Mouse (Mus musculus): ENCODE results near the gene Adgrl2. TPM values are rescaled to one million over a fixed set of nuclear protein-coding genes. Genes with fewer than 3 reads are reported as not detected.

Gene Adgrl2
- total RNA-seq, 1 experiment: 36.6 TPM

GRCm38 (mm10) chr3:148838835-148839296, 151.5 kb downstream of the Adgrl2 start:
- Histone ChIP-seq H3K27ac (ENCODE audit: insufficient read depth, low read depth, low read length, poor library complexity, severe bottlenecking) (no peak overlapping the region), H3K4me3 (ENCODE audit: insufficient read depth in 1 of 2, low read depth in 1 of 2, low read length in 2 of 2, poor library complexity in 1 of 2, severe bottlenecking in 1 of 2) (no peak overlapping the region), H3K9me3 (ENCODE audit: control insufficient read depth, insufficient read depth, low read depth, low read length) (no peaks in the 10 kb centered on the region), H3K9ac (ENCODE audit: insufficient read depth, low read depth, low read length, poor library complexity, severe bottlenecking) (no peak overlapping the region), H3K36me3 (ENCODE audit: control insufficient read depth, insufficient read depth, low read length, poor library complexity, severe bottlenecking) (peaks cover 10% of the 10 kb centered on the region), H3K4me1 (ENCODE audit: control insufficient read depth in 2 of 2, insufficient read depth in 2 of 2, low read length in 2 of 2, poor library complexity in 1 of 2) (no peaks in the 10 kb centered on the region)
- in situ Hi-C loops (cut with MboI; ENCODE audit: low sequenced_read_pairs in 2 of 2, unreplicated experiment in 2 of 2): no loop called here
- no peak for DNase-seq (ENCODE audit: low read depth, low spot score)
- TF ChIP-seq ZNF384 (IDR thresholded peaks at IDR 0.05; ENCODE audit: low read depth, low read length): no peak
- TF ChIP-seq HCFC1 (IDR thresholded peaks at IDR 0.05; ENCODE audit: borderline replicate concordance, insufficient read depth, low read length): no peak
- TF ChIP-seq CHD2 (IDR thresholded peaks at IDR 0.05; ENCODE audit: low read depth, low read length): no peak
- TF ChIP-seq MAFK (IDR thresholded peaks at IDR 0.05; ENCODE audit: insufficient read depth, low read depth, low read length): no peak
- no peak for TF ChIP-seq ZC3H11A (IDR thresholded peaks at IDR 0.05; ENCODE audit: borderline replicate concordance, low read depth, low read length)

- Histone ChIP-seq H3K4me3 (ENCODE audit: insufficient read depth in 1 of 2, low read depth in 1 of 2, low read length in 2 of 2, poor library complexity in 1 of 2, severe bottlenecking in 1 of 2) (no peak overlapping the region), H3K9me3 (ENCODE audit: control insufficient read depth, insufficient read depth, low read depth, low read length) (no peaks in the 10 kb centered on the region), H3K9ac (ENCODE audit: insufficient read depth, low read depth, low read length, poor library complexity, severe bottlenecking) (no peak overlapping the region), H3K4me1 (ENCODE audit: control insufficient read depth in 2 of 2, insufficient read depth in 2 of 2, low read length in 2 of 2, poor library complexity in 1 of 2) (no peaks in the 10 kb centered on the region), H3K36me3 (ENCODE audit: control insufficient read depth, insufficient read depth, low read length, poor library complexity, severe bottlenecking) (peaks cover 10% of the 10 kb centered on the region), H3K27ac (ENCODE audit: insufficient read depth, low read depth, low read length, poor library complexity, severe bottlenecking) (no peak overlapping the region)
- TF ChIP-seq CHD2 (IDR thresholded peaks at IDR 0.05; ENCODE audit: low read depth, low read length) (no peak), MAFK (IDR thresholded peaks at IDR 0.05; ENCODE audit: insufficient read depth, low read depth, low read length) (peak; percentile 58; the same call in 1 of the 2 replicates)
- in situ Hi-C loops (cut with MboI; ENCODE audit: low sequenced_read_pairs in 2 of 2, unreplicated experiment in 2 of 2): no loop called here
- DNase-seq (ENCODE audit: low read depth, low spot score): no peak
These were observed 152.1 kb downstream of the Adgrl2 start for GRCm38 (mm10) chr3:148838095-148838834.

- in situ Hi-C loops (cut with MboI; ENCODE audit: low sequenced_read_pairs in 2 of 2, unreplicated experiment in 2 of 2): no loop called here
- H3K9ac ChIP-seq (ENCODE audit: insufficient read depth, low read depth, low read length, poor library complexity, severe bottlenecking): no peak overlapping the region
- H3K27ac ChIP-seq (ENCODE audit: insufficient read depth, low read depth, low read length, poor library complexity, severe bottlenecking): no peak overlapping the region
- TF ChIP-seq ZNF384 (IDR thresholded peaks at IDR 0.05; ENCODE audit: low read depth, low read length) (no peak), MAFK (IDR thresholded peaks at IDR 0.05; ENCODE audit: insufficient read depth, low read depth, low read length) (no peak), CHD2 (IDR thresholded peaks at IDR 0.05; ENCODE audit: low read depth, low read length) (no peak), HCFC1 (IDR thresholded peaks at IDR 0.05; ENCODE audit: borderline replicate concordance, insufficient read depth, low read length) (no peak), ZC3H11A (IDR thresholded peaks at IDR 0.05; ENCODE audit: borderline replicate concordance, low read depth, low read length) (no peak)
- H3K4me1 ChIP-seq (ENCODE audit: control insufficient read depth in 2 of 2, insufficient read depth in 2 of 2, low read length in 2 of 2, poor library complexity in 1 of 2): no peaks in the 10 kb centered on the region
- no peaks in the 10 kb centered on the region for H3K9me3 ChIP-seq (ENCODE audit: control insufficient read depth, insufficient read depth, low read depth, low read length)
- H3K4me3 ChIP-seq (ENCODE audit: insufficient read depth in 1 of 2, low read depth in 1 of 2, low read length in 2 of 2, poor library complexity in 1 of 2, severe bottlenecking in 1 of 2): no peak overlapping the region
- peaks cover 10% of the 10 kb centered on the region for H3K36me3 ChIP-seq (ENCODE audit: control insufficient read depth, insufficient read depth, low read length, poor library complexity, severe bottlenecking)
- no peak for DNase-seq (ENCODE audit: low read depth, low spot score)
These were observed 155.2 kb downstream of the Adgrl2 start for GRCm38 (mm10) chr3:148835136-148835535.

DNA sequence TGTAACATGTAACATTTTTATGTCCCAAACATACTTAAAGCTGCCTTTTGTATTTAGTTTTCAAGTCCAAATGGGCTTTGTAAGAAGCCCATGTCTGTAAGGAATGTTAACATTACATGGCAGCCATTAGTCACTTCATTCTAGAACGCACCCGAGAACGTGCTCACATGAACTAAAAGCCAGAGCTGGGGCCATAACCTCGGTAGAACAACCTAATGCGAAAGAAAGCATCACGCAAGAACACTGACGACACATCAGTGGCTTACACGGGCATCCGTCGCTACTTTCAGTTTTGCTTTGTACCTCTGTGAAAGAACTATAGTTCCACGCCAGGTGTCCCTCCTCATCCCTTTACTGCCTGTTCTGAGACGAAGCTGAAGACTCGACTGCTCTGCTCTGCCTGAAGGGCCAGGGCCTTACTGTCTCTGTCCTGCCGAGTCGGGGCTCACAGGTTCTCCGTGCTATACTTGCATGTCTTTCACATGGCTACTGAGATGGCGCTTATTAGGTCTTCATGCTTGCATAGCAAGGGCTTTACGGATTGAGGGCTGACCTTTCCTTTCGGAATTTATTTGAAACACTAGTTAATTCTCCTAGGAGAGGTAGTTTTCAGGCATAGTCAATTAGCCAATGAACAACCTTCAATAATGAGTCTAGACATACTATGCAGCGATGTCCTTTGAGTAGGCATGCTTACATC, 157.1 kb downstream of the Adgrl2 start:
- H3K4me1 ChIP-seq (ENCODE audit: control insufficient read depth in 2 of 2, insufficient read depth in 2 of 2, low read length in 2 of 2, poor library complexity in 1 of 2): no peaks in the 10 kb centered on the region
- H3K36me3 ChIP-seq (ENCODE audit: control insufficient read depth, insufficient read depth, low read length, poor library complexity, severe bottlenecking): peaks cover 6% of the 10 kb centered on the region
- in situ Hi-C loops (cut with MboI; ENCODE audit: low sequenced_read_pairs in 2 of 2, unreplicated experiment in 2 of 2): no loop called here
- DNase-seq (ENCODE audit: low read depth, low spot score): no peak
- no peaks in the 10 kb centered on the region for H3K9me3 ChIP-seq (ENCODE audit: control insufficient read depth, insufficient read depth, low read depth, low read length)
- H3K9ac ChIP-seq (ENCODE audit: insufficient read depth, low read depth, low read length, poor library complexity, severe bottlenecking): no peak overlapping the region
- TF ChIP-seq HCFC1 (IDR thresholded peaks at IDR 0.05; ENCODE audit: borderline replicate concordance, insufficient read depth, low read length) (no peak), ZNF384 (IDR thresholded peaks at IDR 0.05; ENCODE audit: low read depth, low read length) (no peak), ZC3H11A (IDR thresholded peaks at IDR 0.05; ENCODE audit: borderline replicate concordance, low read depth, low read length) (no peak), MAFK (IDR thresholded peaks at IDR 0.05; ENCODE audit: insufficient read depth, low read depth, low read length) (no peak), CHD2 (IDR thresholded peaks at IDR 0.05; ENCODE audit: low read depth, low read length) (no peak)
- no peak overlapping the region for H3K27ac ChIP-seq (ENCODE audit: insufficient read depth, low read depth, low read length, poor library complexity, severe bottlenecking)
- H3K4me3 ChIP-seq (ENCODE audit: insufficient read depth in 1 of 2, low read depth in 1 of 2, low read length in 2 of 2, poor library complexity in 1 of 2, severe bottlenecking in 1 of 2): no peak overlapping the region

Measured in ES-E14 (cell line).